Mouse (Mus musculus) midbrain, postnatal 0 days (tissue): ENCODE measurements at regions not wholly inside any gene's neighbourhood (a gene's known extent, or its start where the extent isn't known, plus 50 kb on each side); places are given as distances from the start of the nearest gene placed in this dataset.
A peak's percentile ranks its signal among the peaks of the same experiment; 100 is the strongest.

ENCODE experiments used
- ATAC-seq: fragments of 200-750 bp; cut with Nextera tagmentation; 2 replicates; pipeline ENCODE4 v1.8.0; 2017; ENCODE audit warnings: moderate number of reproducible peaks, mild to moderate bottlenecking, moderate TSS enrichment, moderate library complexity; ENCODE audit not compliant: low FRiP score
- DNase-seq: peaks from one replicate; pipeline ENCODE4 v3.0.0-alpha.2; 2015; ENCODE audit warnings: low spot score
- H3K27ac ChIP-seq: fragments of 300-500 bp; sonication (generic); 2 replicates; pipeline ENCODE4 v1.5.1; 2014; ENCODE audit warnings: low read depth, mild to moderate bottlenecking, low read length, mixed read lengths
- H3K27me3 ChIP-seq: fragments of 300-500 bp; sonication (generic); 2 replicates; pipeline ENCODE4 v1.6.1; 2014; ENCODE audit warnings: low read length, control low read depth, mixed read lengths; ENCODE audit not compliant: insufficient read depth
- H3K36me3 ChIP-seq: fragments of 300-500 bp; sonication (generic); 2 replicates; pipeline ENCODE4 v1.6.1; 2014; ENCODE audit warnings: low read length, control low read depth, mixed read lengths; ENCODE audit not compliant: insufficient read depth
- H3K4me1 ChIP-seq: fragments of 300-500 bp; sonication (generic); 2 replicates; pipeline ENCODE4 v1.6.1; 2014; ENCODE audit warnings: mild to moderate bottlenecking, control low read depth, antibody characterized with exemption, low read length, mixed read lengths; ENCODE audit not compliant: insufficient read depth
- H3K4me2 ChIP-seq: fragments of 300-500 bp; sonication (generic); 2 replicates; pipeline ENCODE4 v1.6.1; 2014; ENCODE audit warnings: low read depth, mild to moderate bottlenecking, low read length, mixed read lengths; ENCODE audit not compliant: poor library complexity, severe bottlenecking
- H3K4me3 ChIP-seq: fragments of 300-500 bp; sonication (generic); 2 replicates; pipeline ENCODE4 v1.5.1; 2014; ENCODE audit warnings: low read depth, mild to moderate bottlenecking, low read length, moderate library complexity
- H3K9ac ChIP-seq: fragments of 300-500 bp; sonication (generic); replicated peaks from 2 replicates; pipeline ENCODE4 v1.6.1; 2014; ENCODE audit warnings: mild to moderate bottlenecking, low read length, moderate library complexity, mixed read lengths; ENCODE audit not compliant: poor library complexity, severe bottlenecking
- H3K9me3 ChIP-seq: fragments of 300-500 bp; sonication (generic); 2 replicates; pipeline ENCODE4 v1.6.1; 2016; ENCODE audit warnings: low read length, control low read depth
- CTCF ChIP-seq: IDR thresholded peaks from 2 replicates; pipeline ENCODE4 v1.5.1; 2016; ENCODE audit warnings: antibody characterized with exemption, mild to moderate bottlenecking
- WGBS: fragments of 180-500 bp; shearing (Covaris S2); extraction: QIAGEN DNeasy Blood & Tissue Kit; methylation state at CpG from one replicate; pipeline ENCODE4 v1.1.7; 2014; 5-methylcytosine and 5-hydroxymethylcytosine counted together

- no peaks in the 10 kb centered on the region for H3K9me3 ChIP-seq
- no peak for TF ChIP-seq CTCF
- ATAC-seq, result no peak
- H3K4me3 ChIP-seq, result no peak overlapping the region
- no peak for DNase-seq
- no peaks in the 10 kb centered on the region for H3K36me3 ChIP-seq
- WGBS, result 84% methylated on average over 5 of the region's 5 CpGs
- H3K4me1 ChIP-seq, result no peaks in the 10 kb centered on the region
- no peak overlapping the region for H3K27ac ChIP-seq
- no peak overlapping the region for H3K9ac ChIP-seq
- peaks cover 4% of the 10 kb centered on the region; the same call in 1 of the 2 replicates for H3K27me3 ChIP-seq
- H3K4me2 ChIP-seq, result no peak overlapping the region
Measured at GRCm38 (mm10) chr5:119080747-119081146, 520.3 kb downstream of the Med13l start.

GRCm38 (mm10) chr5:119082895-119083294, 522.4 kb downstream of the Med13l start:
- Histone ChIP-seq H3K27ac (no peak overlapping the region), H3K9ac (no peak overlapping the region), H3K36me3 (no peaks in the 10 kb centered on the region), H3K4me3 (no peak overlapping the region), H3K4me2 (no peak overlapping the region), H3K27me3 (peaks cover 15% of the 10 kb centered on the region), H3K9me3 (no peaks in the 10 kb centered on the region), H3K4me1 (no peaks in the 10 kb centered on the region; the same call in 1 of the 2 replicates)
- TF ChIP-seq CTCF, result no peak
- DNase-seq (no peak), ATAC-seq (no peak)
- 75% methylated on average over 15 of the region's 15 CpGs for WGBS

- no peak for TF ChIP-seq CTCF
- WGBS, result 2% methylated on average over 15 of the region's 17 CpGs
- no peak for ATAC-seq
Measured at GRCm38 (mm10) chr5:119097576-119098193, 537.2 kb downstream of the Med13l start.

GRCm38 (mm10) chr5:119099817-119100216, 539.3 kb downstream of the Med13l start:
- no peak for ATAC-seq
- 80% methylated on average over 6 of the region's 6 CpGs for WGBS

More at GRCm38 (mm10) chr5:119097576-119098193, 537.2 kb downstream of the Med13l start:
- Histone ChIP-seq H3K4me2 (peak overlapping the region; percentile 45), H3K4me1 (peaks cover 3% of the 10 kb centered on the region; the same call in 1 of the 2 replicates), H3K36me3 (no peaks in the 10 kb centered on the region), H3K4me3 (peak overlapping the region; percentile 18; the same call in 1 of the 2 replicates), H3K9ac (no peak overlapping the region; the same call in 1 of the 2 replicates), H3K27ac (no peak overlapping the region), H3K9me3 (no peaks in the 10 kb centered on the region), H3K27me3 (peaks cover 3% of the 10 kb centered on the region; the same call in 1 of the 2 replicates)
- no peak for DNase-seq

GRCm38 (mm10) chr5:119103503-119103902, 543.0 kb downstream of the Med13l start:
- no peak for TF ChIP-seq CTCF
- H3K4me3 ChIP-seq, result no peak overlapping the region
- H3K9me3 ChIP-seq, result no peaks in the 10 kb centered on the region
- H3K9ac ChIP-seq, result no peak overlapping the region
- no peaks in the 10 kb centered on the region for H3K27me3 ChIP-seq
- H3K4me1 ChIP-seq, result no peaks in the 10 kb centered on the region
- 55% methylated on average over 1 of the region's 1 CpGs for WGBS
- no peak overlapping the region for H3K27ac ChIP-seq
- DNase-seq (no peak), ATAC-seq (no peak)
- H3K36me3 ChIP-seq, result no peaks in the 10 kb centered on the region
- no peak overlapping the region for H3K4me2 ChIP-seq

More at GRCm38 (mm10) chr5:119099817-119100216, 539.3 kb downstream of the Med13l start:
- DNase-seq, result no peak
- Histone ChIP-seq H3K9me3 (no peaks in the 10 kb centered on the region), H3K4me1 (peaks cover 3% of the 10 kb centered on the region; the same call in 1 of the 2 replicates), H3K4me2 (no peak overlapping the region), H3K4me3 (no peak overlapping the region), H3K9ac (no peak overlapping the region), H3K27me3 (peaks cover 3% of the 10 kb centered on the region; the same call in 1 of the 2 replicates), H3K36me3 (no peaks in the 10 kb centered on the region), H3K27ac (no peak overlapping the region)
- TF ChIP-seq CTCF, result no peak

GRCm38 (mm10) chr5:119107898-119108297, 547.4 kb downstream of the Med13l start:
- H3K4me2 ChIP-seq, result no peak overlapping the region
- 87% methylated on average over 4 of the region's 4 CpGs for WGBS
- H3K27me3 ChIP-seq, result no peaks in the 10 kb centered on the region
- H3K36me3 ChIP-seq, result no peaks in the 10 kb centered on the region
- no peaks in the 10 kb centered on the region for H3K9me3 ChIP-seq
- H3K27ac ChIP-seq, result no peak overlapping the region
- H3K4me3 ChIP-seq, result no peak overlapping the region
- DNase-seq (no peak), ATAC-seq (no peak)
- no peak for TF ChIP-seq CTCF
- no peaks in the 10 kb centered on the region for H3K4me1 ChIP-seq
- H3K9ac ChIP-seq, result no peak overlapping the region
